Mouse (Mus musculus) spleen, adult 10 weeks (tissue): ENCODE results near the gene Acsf3. TPM values are rescaled to one million over a fixed set of nuclear protein-coding genes. Genes with fewer than 3 reads are reported as not detected.

ENCODE experiments used
- polyA plus RNA-seq: library from polyadenylated mRNA; stranded (reverse); fragments of 350-450 nt; fragmentation: Illumina TruSeq; extraction: RNeasy Lipid Tissue Mini Kit (QIAGEN cat#74804); gene quantifications from one replicate; pipeline ENCODE4 v1.2.3, GENCODE M21; 2015; ENCODE audit warnings: low replicate concordance; ENCODE audit not compliant: insufficient read depth

The Acsf3 gene
- polyA plus RNA-seq, result 5.3 TPM

DNA sequence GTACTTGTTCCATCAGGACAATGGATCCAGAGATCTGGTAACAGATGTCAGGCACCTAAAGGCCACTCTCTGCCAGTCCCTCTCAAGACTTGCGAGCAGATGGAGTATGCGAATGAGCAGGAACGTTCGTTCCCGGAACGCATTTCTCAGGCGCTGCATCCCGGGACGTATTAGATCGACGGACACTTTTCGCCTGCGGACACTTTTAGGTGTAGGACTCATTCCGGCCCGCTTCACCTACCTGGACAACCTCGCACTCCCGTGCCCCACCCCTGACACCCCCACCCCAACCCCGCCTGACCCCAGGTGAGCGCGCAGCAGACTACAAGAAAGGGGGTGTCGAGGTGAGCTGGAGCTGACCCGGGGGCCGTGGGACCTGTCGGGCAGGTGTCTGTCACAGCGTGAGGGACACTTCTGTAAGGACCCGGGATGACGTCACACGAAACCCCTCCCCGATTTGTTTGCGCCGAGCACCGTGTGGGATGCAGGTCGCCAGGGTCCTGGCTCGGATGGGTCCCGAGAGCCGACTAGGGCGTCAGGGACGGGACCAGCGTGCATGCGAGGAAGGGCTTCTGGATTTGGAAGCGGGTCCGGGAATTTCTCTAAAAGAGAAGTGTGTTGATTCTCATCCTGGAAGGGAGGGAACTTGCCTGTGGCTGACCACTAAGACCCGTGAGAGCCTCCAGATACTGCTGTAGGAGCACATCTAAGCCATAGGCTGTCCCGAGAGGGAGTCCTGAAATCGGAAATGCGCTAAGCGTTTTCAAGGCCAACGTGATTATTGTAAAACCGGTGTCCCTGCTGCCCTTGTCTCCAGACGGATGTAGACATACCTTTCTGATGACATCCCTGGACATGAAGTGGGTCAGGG is at the start of gene Acsf3:
Gene Acsf3 (plus strand): TSS at position 202 of the 871 bp plus-strand sequence.

DNA sequence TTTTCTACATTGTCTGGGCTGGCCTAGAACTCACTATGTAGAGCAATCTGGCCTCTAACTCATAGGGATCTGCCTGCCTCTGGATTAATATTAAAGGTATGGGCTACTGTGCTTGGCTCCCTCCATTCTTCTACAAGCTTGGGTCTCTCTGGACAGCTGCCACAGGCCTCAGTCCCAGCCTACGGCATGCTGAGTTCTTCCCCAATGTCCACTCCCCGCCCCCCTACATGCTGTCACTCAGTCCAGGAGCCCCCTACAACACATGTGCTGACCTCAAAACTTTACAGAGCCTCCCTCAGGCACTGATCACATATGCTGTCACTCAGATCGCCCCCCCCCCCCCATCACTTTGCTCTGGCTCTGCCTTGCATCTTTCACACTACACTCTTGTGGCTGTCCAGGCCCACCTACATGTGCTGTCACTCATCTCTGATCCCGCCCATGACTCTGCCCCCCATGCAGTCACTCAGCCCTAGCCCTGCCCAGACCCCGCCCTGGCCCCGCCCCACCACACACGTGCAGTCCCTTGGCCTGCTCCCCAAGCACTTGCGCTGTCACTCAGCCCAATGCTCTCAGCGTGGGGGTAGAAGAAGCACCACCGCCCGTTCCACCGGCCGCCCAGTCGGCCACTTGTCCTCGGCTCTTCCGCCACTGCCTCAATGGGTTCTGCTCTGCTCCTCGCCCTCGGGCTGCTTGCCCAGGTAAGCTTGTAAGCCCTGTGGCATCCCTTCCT is 72.7 kb downstream of the Acsf3 start, which contains the start of gene Cdh15:
Gene Cdh15 (plus strand): TSS at position 138 of the 733 bp plus-strand sequence.

Other genes with a start within 250 kb of the Acsf3 start
- 22.3 TPM for gene Piezo1, start 224.2 kb upstream of the Acsf3 start, polyA plus RNA-seq
- 12.6 TPM for gene Cdt1, start 207.5 kb upstream of the Acsf3 start, polyA plus RNA-seq
- gene Aprt, start 198.6 kb upstream of the Acsf3 start, polyA plus RNA-seq, result 20.1 TPM
- gene Galns, start 164.0 kb upstream of the Acsf3 start, polyA plus RNA-seq, result 10.4 TPM
- gene Trappc2l, start 163.8 kb upstream of the Acsf3 start, polyA plus RNA-seq, result 39.3 TPM
- gene Pabpn1l, start 152.7 kb upstream of the Acsf3 start, polyA plus RNA-seq, result not detected
- gene Cbfa2t3, start 76.4 kb upstream of the Acsf3 start, polyA plus RNA-seq, result 13.0 TPM
- not detected for gene Cdh15, start 72.5 kb downstream of the Acsf3 start, polyA plus RNA-seq